9 mouse cellular contexts compared by ENCODE assay signal in the genomic region with DNA sequence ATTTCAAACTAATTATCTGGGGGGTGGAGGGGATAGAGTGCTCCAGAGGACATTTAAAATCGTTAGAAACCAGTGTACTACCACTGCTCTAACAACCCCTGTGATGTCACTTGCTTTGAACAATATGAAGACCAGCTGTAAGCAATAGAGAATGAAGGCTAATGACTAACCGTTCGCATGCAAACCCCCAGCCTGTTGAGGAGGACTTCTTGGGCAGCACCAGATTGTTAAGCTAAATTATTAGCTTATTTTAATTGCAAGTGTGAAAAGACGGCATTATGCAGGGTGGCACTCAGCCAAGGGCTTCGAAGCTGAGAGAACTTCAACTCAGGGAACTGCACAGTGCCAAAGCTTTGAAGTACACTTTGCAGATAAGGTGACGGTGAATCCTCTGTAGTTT.
DNase-seq lines count a peak whose midpoint lies in the region; ATAC-seq lines count a peak whose summit lies in the region.
"Had no signal": no experiment of that assay in that cellular context is flagged by ENCODE, and none has a peak within 500 bp of the region (broad histone marks: within the 10 kb centered on the region; RNA-seq: fewer than 3 reads in every experiment).

No protein-coding gene starts in this region.

- no peaks in the 10 kb centered on the region for H3K27me3 ChIP-seq in hindbrain, embryonic 16.5 days (replicated peaks; ENCODE audit: control insufficient read depth, insufficient read depth, low read length)
- no peaks in the 10 kb centered on the region for H3K27me3 ChIP-seq in liver, embryonic 12.5 days (replicated peaks)
- H3K27me3 ChIP-seq: limb, embryonic 12.5 days had no signal

- DNase-seq in gastrocnemius, postnatal 10 days: peak; percentile 8
- DNase-seq in gastrocnemius, adult 8-10 months (ENCODE audit: low spot score in 2 of 2): no peak
- DNase-seq in testis, postnatal 10 days (ENCODE audit: low spot score): peak; percentile 46
- no peak for DNase-seq in testis, postnatal 14 days (ENCODE audit: low spot score)
- peak; percentile 66 to 69 for DNase-seq in layer of hippocampus, adult 8-10 months (ENCODE audit: low spot score in 2 of 2)
- peak; percentile 1 for DNase-seq in skeletal muscle tissue, adult 2 months (ENCODE audit: low read depth, low spot score)

- no peak overlapping the region for H3K4me3 ChIP-seq in hindbrain, embryonic 16.5 days (ENCODE audit: low read length)
- H3K4me3 ChIP-seq in liver, embryonic 12.5 days: no peak overlapping the region
- H3K4me3 ChIP-seq: limb, embryonic 12.5 days had no signal

- peaks cover 7% of the 10 kb centered on the region for H3K4me1 ChIP-seq in hindbrain, embryonic 16.5 days (ENCODE audit: control insufficient read depth, insufficient read depth, low read depth, low read length)
- H3K4me1 ChIP-seq in liver, embryonic 12.5 days: no peaks in the 10 kb centered on the region

- H3K4me2 ChIP-seq in hindbrain, embryonic 16.5 days (ENCODE audit: low read length): no peak overlapping the region
- H3K4me2 ChIP-seq in liver, embryonic 12.5 days: no peak overlapping the region
- H3K4me2 ChIP-seq: limb, embryonic 12.5 days had no signal

- no peak overlapping the region for H3K27ac ChIP-seq in hindbrain, embryonic 16.5 days (ENCODE audit: low read depth, low read length)
- no peak overlapping the region for H3K27ac ChIP-seq in liver, embryonic 12.5 days
- H3K27ac ChIP-seq: limb, embryonic 12.5 days had no signal

- 38% methylated on average over 6 of the region's 6 CpGs for WGBS in hindbrain, embryonic 16.5 days
- WGBS in liver, embryonic 12.5 days (ENCODE audit: insufficient replicate concordance): 57% methylated on average over 6 of the region's 6 CpGs

- ATAC-seq in hindbrain, embryonic 16.5 days: no peak
- ATAC-seq in liver, embryonic 12.5 days: no peak

- no peaks in the 10 kb centered on the region for H3K9me3 ChIP-seq in hindbrain, embryonic 16.5 days (ENCODE audit: control insufficient read depth, low read length)
- H3K9me3 ChIP-seq in liver, embryonic 12.5 days (replicated peaks): no peaks in the 10 kb centered on the region
- H3K9me3 ChIP-seq: limb, embryonic 12.5 days had no signal

- H3K9ac ChIP-seq in hindbrain, embryonic 16.5 days (ENCODE audit: low read depth, low read length): no peak overlapping the region
- H3K9ac ChIP-seq in liver, embryonic 12.5 days: no peak overlapping the region
- H3K9ac ChIP-seq: limb, embryonic 12.5 days had no signal

- no peaks in the 10 kb centered on the region for H3K36me3 ChIP-seq in hindbrain, embryonic 16.5 days (ENCODE audit: control insufficient read depth, insufficient read depth, low read length)
- H3K36me3 ChIP-seq in liver, embryonic 12.5 days: no peaks in the 10 kb centered on the region
- H3K36me3 ChIP-seq: limb, embryonic 12.5 days had no signal

Comparison
In these comparisons a context has a peak if more than half of its experiments do, and no peak if none do; other contexts are left out.
1. DNase-seq: peak in gastrocnemius, postnatal 10 days (single experiment), testis, postnatal 10 days (single experiment), layer of hippocampus, adult 8-10 months (2 of 2) and skeletal muscle tissue, adult 2 months (single experiment); none in gastrocnemius, adult 8-10 months (0 of 2) and testis, postnatal 14 days (single experiment).